Mouse (Mus musculus) T-helper 17 cell (primary cell): Measurements from ENCODE around the gene Strap.

Source experiments
- in situ Hi-C, 2 experiments: fragments of 300-600 bp; cut with MboI, MseI; formaldehyde crosslinking; loops; 1 replicate in 1 of 2; 2 replicates in 1 of 2; pipeline ENCODE4 v1.15.1; 2025; ENCODE audit warnings: high pct_unique_total_duplicates in 2 of 2

The Strap gene

GRCm38 (mm10) chr6:137722220-137722931 is 12.5 kb upstream of the Strap start:
- in situ Hi-C loops = no loop called here

- in situ Hi-C loops = no loop called here
Measured at GRCm38 (mm10) chr6:137723898-137724297, 11.0 kb upstream of the Strap start.

DNA sequence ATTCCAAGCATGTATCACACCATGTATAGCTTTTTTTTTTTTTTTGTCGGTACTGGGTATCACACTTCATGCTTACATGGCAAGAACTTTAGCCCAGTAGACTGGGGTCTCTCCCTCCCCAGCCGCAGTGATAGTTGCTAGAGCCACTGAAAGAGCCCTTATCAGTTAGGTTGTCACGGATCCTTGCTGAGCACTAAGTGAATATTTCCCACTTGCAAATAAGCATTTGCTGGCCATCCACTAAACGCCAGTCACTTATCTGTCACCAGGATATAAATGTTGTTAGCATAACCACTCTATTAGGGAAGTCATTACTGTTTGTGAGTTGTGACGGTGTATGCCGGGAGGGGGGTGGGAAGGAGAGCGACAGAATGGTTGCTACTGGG is 425 bp upstream of the Strap start:
- in situ Hi-C loops = loop anchor here (25.0 kb wide), 3 partner anchors 922 to 1222 kb away; partner anchors contain the start of genes Atf7ip (in 1 of the 2), H2afj (in 1 of the 2) and Hist4h4 (in 1 of the 2)

DNA sequence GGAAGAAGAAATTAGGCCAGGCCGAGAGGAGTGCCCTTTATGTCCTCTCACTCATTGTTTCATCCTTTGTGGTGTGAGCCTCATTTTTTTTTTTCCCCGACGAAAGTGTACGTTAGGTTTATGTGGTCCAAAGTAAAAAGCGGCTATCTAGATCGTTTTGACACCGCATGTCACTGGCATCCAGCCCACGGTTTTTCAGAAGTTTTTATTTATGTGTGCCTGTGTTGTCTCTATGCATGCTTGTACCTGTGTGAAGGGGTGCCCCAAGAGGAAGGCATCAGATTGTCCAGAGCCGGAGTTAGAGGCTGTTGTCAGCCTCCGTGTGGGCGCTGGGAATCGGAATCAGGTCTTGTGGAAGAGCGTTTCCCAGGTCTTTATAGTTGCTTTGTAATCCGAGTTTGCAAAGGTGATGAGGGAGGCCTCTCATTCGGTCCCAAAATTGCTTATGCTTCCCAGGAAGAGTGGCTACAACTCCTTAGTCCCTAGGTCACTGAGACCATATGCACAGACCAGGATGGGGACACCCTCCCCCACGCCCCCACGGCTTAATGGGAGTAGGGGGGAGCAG is 877 bp downstream of the Strap start:
- in situ Hi-C loops = loop anchor here (25.0 kb wide), 3 partner anchors 923 to 1223 kb away; partner anchors contain the start of genes Atf7ip (in 1 of the 2), H2afj (in 1 of the 2) and Hist4h4 (in 1 of the 2)

GRCm38 (mm10) chr6:137740972-137741371 is 6.1 kb downstream of the Strap start:
- in situ Hi-C loops = loop anchor here (25.0 kb wide), 3 partner anchors 929 to 1229 kb away; partner anchors contain the start of genes Atf7ip (in 1 of the 2), H2afj (in 1 of the 2) and Hist4h4 (in 1 of the 2)

GRCm38 (mm10) chr6:137744700-137745099 is 9.8 kb downstream of the Strap start:
- in situ Hi-C loops = loop anchor here (25.0 kb wide), 3 partner anchors 932 to 1232 kb away; partner anchors contain the start of genes Atf7ip (in 1 of the 2), H2afj (in 1 of the 2) and Hist4h4 (in 1 of the 2)

DNA sequence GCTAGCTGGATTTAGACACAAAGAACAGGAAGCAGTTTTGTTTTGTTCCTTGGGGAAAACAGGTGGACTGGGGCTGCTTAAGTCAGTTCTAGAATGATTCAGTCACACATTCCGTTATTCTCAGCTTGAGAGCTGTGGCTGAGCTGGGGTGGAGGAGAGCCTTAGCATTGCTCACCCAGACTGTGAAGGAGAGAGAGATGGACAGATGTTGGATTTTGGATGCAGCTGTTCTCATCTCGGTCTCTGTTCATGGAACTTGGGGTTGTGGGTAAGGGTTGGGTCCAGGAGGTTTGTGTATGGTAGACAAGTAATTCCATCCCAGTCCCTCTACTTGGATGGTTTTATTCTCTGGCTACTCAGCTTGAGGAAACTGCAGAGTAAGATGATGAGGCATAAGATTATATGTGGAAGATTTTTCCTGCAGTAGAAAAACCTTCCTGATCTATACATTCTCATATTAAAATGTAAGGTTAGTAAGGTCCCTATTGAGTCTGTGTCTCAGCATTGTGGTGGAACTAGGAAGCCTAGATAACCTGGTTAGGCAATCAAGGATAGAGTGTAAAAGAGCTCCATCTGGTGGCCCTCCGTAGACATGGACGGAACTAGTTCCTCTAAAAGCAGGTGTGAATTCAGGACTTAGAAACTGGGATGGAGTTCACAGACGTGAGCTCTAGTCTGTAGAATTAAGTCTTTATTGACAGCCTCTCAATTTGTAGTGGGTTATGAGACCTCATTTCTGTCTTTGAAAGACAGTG is 12.5 kb downstream of the Strap start:
- in situ Hi-C loops = loop anchor here (25.0 kb wide), 3 partner anchors 935 to 1235 kb away; partner anchors contain the start of genes Atf7ip (in 1 of the 2), H2afj (in 1 of the 2) and Hist4h4 (in 1 of the 2)

- in situ Hi-C loops = no loop called here
Measured at GRCm38 (mm10) chr6:137751551-137752274, 16.8 kb downstream of the Strap start.

DNA sequence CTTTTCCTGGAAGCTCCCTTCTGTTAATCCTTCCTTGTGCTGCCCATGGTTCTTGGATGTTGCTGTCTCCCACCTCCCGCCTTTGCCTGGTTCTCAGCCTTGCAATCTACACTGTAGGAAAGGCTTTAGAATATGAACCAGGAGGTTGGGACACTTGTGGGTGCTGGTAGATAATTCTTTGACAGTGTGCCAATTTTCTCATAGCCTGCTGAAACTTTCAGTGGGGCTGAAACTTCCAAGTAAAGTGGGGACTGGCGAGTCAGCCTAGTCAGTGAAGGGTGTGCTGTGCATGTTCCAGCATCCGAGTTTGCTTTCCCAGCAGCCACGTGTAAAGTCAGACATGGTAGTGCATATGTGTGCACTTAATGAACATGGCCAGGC is 17.4 kb downstream of the Strap start:
- in situ Hi-C loops = no loop called here

- in situ Hi-C loops = no loop called here
Measured at GRCm38 (mm10) chr6:137754056-137754856, 19.4 kb downstream of the Strap start, which contains the start of gene Dera. Gene Dera (plus strand): TSS chr6:137754546.

DNA sequence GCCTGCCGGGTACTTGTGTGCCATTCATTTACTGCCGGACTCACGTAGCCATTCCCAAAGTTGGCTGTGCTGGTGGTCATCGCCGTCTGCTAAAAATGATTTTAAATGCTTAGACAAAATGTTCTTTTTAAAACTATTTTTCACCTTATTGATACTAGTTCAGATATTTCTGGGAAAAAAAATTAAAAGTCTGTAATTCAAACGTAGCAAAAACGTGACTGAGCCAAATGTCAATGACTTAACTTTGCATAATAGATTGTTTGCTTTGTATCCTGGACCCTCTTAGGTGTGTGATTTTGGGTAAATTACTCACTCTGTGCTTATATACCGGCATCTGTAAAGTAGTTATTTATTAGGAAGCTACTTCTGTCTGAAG is 20.0 kb downstream of the Strap start:
- in situ Hi-C loops = no loop called here

GRCm38 (mm10) chr6:137756310-137756709 is 21.4 kb downstream of the Strap start:
- in situ Hi-C loops = no loop called here

DNA sequence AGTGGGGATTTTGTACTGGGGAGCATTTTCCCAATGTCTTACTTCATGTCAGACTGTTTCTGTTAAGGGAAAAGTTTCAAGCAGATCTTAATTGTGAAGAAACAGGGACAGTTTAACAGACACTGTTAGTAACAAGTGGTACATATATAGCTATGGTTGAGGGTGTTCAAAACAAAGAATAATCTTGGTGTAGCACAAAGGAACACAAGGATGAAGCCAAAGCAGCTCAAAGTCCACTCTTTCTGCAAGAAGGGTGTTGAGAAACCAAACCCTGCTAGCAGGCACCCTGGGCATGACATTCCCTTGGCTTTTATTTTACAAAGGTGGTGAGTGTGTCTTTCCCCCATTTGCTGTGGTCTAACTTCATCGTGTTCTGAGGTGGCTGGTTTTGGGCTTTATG is 23.0 kb downstream of the Strap start:
- in situ Hi-C loops = no loop called here

DNA sequence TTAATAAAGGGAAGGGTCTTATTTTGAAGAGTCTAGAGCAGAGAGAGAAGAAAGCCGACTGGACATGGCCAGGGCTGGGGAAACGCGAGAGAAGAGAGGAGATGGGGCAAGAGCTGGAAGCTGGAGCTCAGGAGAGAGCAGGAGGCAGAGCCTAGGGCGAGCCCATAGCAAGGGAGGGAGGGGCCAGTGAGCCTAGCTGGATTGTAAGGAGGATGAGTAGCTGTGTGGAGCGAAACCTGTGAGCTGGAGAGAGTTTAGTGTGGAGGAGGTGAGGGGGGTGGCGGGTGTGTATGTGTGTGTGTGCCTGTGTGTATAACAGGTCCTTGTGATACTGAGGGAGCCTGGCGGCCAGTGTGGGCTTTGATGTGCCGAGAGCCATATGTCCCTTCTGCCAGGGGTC is 24.8 kb downstream of the Strap start:
- in situ Hi-C loops = loop anchor here in 1 of 2 experiments (10.0 kb wide), 1 partner anchor 405 kb away; no protein-coding TSS in a partner anchor

- in situ Hi-C loops = loop anchor here in 1 of 2 experiments (10.0 kb wide), 1 partner anchor 404 kb away; no protein-coding TSS in a partner anchor
Measured at GRCm38 (mm10) chr6:137760966-137761365, 26.1 kb downstream of the Strap start.

- in situ Hi-C loops = loop anchor here in 1 of 2 experiments (10.0 kb wide), 1 partner anchor 400 kb away; no protein-coding TSS in a partner anchor
Measured at GRCm38 (mm10) chr6:137764572-137765210, 29.8 kb downstream of the Strap start.

GRCm38 (mm10) chr6:137766177-137766576 is 31.3 kb downstream of the Strap start:
- in situ Hi-C loops = loop anchor here in 1 of 2 experiments (10.0 kb wide), 1 partner anchor 399 kb away; no protein-coding TSS in a partner anchor

GRCm38 (mm10) chr6:137771621-137772250 is 36.9 kb downstream of the Strap start:
- in situ Hi-C loops = loop anchor here in 1 of 2 experiments (10.0 kb wide), 1 partner anchor 373 kb away; the partner anchor contains the start of gene Mgst1
